Mouse (Mus musculus) thymus, postnatal 36 days (tissue): ENCODE data around the gene Muc13.

Source experiments
- DNase-seq, 2 experiments: peaks; one replicate each; pipeline ENCODE4 v3.0.0; 2022; ENCODE audit warnings: mixed read lengths in 2 of 2

The Muc13 gene

DNA sequence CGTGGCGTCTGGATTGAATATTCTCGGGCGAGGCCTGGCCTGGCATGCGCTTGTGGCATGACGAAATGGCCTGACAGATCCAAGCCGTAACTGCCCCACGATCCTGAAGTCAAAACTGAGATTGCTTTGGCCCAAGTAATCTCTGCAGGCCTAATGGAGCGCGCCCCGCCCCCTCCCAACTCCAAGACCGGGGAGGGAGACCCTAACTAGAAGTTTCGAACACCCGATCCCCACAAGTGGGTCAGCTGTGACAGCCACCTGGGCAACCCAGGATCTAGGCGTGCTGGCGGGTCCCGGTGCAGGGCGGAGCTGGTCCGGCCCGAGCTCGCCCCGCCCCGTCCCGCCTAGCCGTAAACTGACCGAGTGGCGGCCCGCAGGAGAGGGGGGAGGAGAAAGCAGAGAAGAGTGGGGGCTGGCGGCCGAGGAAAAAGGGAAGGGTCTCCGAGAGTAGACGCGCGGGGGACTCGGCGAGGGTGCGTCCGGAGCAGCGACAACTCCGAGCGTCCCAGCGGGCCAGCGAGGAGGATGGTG lies 35.5 kb downstream of the Muc13 start, which contains the start of gene Itgb5:
TSS of gene Itgb5 (plus strand) at position 365 of the 531 bp plus-strand sequence.
- DNase-seq, result peak; percentile 8 to 27

DNA sequence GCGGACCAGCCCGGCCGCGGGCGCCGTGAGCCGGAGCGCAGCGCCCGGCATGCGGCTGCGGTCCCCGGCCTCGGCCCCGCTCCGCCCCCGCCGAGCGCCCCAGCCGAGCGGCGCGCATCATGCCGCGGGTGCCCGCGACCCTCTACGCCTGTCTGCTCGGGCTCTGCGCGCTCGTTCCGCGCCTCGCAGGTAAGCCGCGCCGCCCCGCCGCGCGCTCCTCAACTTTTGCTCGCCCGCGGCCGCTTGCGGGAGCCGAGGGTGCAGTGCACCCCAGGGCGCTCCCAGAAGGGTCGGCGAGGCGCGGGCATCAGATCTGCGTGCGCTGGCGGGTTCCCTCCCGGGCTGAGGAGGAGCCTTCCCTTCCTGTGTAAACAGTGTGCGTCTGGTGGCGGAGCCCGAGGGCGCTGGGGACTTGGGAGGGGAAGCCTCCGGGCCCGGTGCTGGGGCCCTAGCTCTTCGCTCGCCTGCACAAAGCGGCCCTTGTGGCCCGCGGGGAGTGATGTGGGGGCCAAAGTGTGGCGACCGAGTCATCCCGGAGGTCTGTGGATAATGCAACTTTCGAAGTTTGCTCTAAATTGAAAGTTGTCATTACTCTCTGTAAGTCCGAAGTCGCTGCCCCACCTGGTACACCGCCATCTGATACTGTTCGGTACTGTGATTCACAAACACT lies 36.1 kb downstream of the Muc13 start:
- peak; percentile 44 to 50 for DNase-seq

DNA sequence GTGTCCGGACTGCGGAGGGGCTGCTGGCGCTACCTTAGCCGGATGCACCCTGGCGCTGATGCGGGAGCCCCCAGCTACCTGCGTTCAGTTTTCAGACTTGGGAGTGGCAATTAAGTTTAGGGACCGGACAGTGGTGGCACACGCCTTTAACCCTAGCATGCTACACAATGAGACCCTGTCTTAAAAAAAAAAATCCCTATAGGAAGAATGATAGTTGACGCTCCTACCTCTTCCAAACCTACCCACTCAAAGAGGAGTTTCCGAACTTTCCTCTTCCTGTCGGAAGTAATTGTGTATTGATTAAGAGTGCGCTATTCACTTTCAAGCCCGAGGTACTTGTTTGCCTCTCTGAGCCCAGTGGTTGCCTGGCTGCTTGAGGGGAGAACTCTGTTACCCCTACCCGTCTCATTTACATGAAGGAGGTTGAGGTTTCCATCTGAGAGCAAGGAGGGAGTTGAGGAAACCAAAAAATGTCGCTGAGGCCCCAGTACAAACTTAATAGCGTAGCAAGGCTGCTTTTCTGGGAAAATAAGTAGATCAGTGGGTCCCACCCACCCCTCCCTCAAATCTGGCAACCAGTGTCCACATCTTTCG lies 36.8 kb downstream of the Muc13 start:
- DNase-seq, result no peak

DNA sequence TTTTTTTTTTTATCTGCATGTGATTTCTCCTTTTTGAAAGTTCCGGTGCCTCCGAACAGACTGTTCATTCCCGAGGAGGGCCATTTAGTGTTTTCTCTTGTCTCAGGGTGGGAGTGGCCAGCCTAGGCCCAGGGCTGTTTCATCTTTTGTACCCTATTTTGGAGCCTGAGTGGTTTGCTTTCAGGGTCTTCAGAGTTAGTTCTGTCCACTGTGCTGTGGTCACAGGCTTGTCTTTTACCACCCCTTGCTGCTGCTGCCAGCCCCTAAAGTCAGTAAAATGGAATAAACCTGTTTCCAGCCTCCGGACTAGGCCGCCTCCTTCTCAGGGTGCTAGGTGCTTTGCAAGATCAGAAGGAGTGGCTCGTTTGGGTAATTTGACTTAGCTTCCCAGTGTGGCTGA lies 38.2 kb downstream of the Muc13 start:
- DNase-seq, result no peak

DNA sequence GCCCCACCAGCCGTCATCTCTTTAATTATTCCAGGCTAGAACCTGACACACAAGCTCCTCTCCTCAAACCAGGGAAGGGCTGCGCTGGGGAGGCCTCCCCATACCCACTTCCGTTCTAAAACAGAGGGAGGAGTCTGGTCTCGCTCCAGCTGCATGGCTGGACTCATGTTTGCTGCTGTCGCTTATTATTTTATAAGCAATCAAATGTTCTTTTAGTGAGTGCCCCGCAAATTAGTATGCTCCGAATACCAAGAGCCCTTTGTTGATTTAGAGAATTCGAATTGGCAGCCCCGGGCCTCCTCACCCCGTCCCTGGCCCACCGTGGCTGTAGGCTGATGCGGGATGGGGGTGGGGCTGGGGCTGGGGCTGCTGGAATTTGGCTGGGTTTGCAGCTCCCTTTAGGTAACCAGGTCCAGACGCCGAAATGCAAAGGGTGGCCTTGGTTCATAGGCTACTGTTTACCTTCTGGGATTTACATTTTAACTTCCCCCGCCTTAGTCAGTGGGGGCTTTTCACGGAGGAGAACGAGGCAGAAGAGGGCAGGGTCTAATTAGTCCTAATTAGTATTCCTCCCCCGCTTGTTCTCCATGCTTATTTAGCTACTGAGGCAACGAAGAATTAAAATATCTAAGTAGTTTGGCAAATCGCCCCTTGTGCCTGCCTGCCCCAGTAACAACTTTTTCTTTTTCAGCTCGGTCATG lies 39.0 kb downstream of the Muc13 start:
- peak; percentile 27 to 31 for DNase-seq

DNA sequence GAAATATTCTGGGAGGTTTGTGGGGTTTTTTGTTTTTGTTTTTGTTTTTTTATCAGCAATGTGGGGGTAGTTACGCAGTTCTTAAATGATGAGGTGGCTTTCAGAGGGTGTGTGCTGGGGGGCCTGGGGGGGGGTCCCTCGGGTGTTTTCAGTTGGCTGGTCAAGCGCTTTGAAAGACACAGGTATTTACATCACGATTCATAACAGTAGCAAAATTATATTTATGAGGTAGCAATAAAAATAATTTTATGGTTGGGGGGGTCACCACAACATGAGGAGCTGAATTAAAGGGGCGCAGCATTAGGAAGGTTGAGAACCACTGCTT lies 39.6 kb downstream of the Muc13 start:
- DNase-seq, result no peak

DNA sequence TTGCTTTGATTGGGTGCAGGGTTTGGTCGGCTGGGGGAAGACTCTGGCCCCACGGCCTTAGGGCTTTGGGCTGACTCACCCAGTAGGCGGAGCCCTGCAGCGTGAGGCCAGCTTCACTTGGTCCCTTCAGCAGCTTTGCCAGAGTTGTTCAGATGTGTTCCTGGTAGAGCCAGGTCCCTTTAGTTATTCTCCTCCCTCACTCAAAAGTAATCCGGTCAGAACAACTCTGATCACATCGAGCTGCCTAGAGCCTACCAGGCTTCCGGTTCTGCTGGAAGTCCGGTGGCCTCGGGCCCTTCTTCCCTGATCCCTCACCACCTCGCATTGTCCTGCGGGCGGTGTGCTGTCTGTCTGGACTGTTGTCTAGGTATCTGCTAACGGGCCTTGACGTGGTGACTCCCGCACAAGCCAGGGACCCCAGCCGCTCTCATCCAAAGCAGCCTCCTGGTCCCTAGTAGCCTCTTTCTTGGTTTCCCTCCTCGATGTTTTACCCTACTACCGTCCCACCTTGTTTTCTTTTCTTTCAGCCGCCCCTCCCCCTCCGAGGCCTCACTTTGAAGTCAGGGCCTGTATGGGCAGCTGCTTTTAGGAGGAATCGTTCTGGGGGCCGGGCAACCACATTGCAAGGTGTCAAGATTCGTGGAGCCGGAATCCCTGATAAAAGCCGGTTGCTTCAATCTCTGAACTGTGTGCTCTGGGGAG lies 40.1 kb downstream of the Muc13 start:
- DNase-seq, result no peak

DNA sequence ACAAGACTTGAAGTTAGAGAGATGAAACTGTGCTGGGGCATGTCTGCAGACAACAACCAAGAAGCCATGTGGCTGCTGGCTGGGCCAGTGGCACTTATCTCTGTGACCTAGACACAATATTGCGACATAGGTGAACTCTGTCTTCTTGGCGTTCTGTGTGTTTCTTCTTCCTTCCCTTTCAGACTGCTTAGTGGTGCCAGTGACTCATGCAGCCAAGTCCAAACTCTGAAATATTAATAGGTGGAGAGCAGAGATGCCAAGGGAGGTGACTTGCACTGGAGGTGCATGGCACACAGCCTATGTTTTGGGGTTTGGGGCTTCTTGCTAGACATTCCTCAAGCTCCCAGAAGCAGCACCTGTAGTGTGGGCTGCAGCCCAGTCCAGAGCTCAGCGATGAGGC lies 42.8 kb downstream of the Muc13 start:
- DNase-seq, result no peak

DNA sequence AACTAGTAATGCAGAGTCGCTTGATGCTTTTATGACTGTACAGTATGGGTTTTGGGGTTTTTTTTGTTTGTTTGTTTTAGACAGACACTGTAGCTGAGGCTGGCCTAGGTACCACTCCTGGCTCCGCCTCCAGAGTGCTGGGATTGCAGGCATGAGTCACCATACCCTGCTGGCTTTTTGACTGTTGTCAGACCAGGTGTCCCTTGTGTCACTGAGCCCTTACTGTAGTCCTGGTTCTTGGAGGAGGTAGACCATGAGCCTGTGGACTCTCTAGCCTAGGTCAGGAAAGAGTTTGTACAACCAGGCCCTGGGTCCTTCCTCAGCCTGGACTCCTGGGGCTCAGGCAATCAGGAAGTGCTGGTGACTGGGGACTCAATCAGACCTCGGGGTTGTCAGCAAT lies 43.4 kb downstream of the Muc13 start:
- DNase-seq, result no peak

DNA sequence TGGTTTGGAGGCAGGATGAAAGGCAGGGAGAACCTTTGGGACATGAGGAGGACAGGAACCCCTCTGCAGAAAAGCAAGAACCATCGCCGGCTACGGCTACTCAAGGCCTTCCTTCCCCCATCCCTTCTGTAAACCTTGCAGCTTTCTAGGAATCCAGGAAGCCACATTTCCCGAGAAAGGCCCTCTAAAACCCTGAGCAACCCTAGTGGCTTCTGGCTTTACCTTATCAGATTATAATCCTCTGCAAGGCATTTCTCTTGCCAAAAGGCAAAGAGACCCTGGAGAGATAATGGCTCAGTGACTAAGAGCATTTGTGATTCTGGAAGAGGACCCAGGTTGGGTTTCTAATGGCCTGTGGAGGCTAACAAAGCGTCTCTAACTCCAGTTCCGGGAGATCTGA lies 46.8 kb downstream of the Muc13 start:
- no peak for DNase-seq

DNA sequence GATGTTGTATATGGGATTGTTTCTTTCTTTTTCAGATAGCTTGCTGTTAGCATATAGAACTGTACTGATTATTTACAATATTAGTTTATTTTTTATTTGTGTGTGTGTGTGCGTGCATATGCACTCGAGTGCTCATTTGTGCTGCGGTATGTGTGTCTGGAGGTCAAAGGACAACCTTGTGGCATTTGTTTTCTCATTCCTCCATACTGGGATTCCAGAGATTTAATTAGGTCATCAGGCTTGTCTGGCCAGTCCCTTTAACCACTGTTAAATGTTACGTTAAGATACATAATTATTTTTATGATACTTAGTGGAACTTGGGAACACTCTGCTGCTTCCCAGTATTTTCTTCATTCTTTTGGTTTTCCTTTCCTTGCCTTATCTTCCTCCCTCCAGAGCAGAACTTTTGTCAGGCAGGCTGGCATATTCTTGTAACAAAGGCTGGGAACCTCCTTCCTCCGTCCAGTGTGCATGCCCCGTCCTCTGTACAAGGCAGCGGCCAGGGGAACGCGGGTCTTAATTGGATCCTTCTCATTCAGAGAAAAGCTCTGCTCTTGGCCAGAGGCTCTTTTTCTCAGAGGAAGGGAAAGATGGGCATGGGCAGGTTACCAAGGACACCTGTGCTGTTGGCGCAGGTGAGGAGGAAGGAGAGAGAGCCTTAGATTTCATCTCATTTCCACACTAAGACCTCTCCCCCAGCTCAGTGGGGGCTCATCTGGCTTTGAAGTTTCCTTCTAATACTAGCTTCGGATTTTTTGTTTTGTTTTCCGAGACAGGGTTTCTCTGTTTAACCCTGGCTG lies 48.4 kb downstream of the Muc13 start:
- DNase-seq, result no peak

DNA sequence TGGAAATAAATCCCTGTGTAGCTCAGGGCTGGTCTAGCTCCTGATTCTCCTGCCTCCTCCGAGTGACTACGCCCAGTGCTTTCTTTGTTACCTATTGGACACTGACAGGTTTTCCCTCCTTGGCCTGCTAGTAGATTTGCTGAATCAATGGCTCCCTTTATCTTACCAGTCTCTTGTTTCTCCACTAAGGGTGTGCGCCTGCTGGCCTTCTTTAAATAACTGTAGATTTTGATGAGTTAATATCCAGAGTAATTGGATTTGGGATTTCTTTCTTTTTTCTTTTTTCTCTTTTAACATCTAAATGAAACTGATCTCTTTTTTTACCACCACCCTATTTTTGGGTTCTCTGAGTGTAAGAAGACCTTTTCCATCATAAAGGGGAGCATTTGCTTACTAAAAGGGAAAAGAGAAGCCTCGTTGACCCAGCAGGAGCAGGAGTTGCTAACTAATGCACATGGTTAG lies 50.3 kb downstream of the Muc13 start:
- DNase-seq, result no peak

DNA sequence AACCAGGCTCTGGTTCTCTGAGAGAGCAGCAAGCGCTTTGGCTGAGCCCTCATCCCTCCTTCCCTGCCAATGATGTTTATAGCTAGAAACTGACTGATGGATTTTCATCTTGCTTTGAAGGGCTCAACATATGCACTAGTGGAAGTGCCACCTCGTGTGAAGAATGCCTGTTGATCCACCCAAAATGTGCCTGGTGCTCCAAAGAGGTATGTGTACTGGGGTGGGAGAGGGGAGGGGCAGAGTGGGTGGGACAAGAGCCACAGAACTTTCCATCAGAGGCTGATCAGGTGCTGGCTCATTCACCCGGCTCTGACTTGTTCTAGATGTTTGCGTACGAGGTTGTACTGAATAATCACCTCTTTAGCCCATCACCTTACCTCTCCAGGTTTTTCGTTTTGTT lies 51.0 kb downstream of the Muc13 start:
- no peak for DNase-seq

DNA sequence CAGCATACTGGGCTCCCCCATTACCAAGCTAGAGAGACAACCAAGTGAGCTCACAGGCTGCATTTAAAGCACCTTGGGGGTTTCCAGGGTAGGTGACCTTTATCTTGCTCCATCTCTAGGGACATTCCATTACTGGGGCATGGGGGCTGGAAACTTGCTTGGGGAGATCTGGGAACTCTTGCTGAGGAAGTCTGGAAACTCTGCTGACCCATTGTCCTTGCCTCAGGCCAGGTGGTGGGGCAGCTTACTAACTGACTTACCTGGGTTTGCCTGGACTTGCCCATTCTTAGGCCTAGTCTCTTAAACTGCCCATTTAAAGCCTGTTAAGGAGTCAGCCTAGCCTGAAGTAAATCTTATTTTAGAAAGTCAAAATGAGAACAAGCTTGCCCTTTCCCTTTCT lies 59.4 kb downstream of the Muc13 start:
- DNase-seq, result no peak

DNA sequence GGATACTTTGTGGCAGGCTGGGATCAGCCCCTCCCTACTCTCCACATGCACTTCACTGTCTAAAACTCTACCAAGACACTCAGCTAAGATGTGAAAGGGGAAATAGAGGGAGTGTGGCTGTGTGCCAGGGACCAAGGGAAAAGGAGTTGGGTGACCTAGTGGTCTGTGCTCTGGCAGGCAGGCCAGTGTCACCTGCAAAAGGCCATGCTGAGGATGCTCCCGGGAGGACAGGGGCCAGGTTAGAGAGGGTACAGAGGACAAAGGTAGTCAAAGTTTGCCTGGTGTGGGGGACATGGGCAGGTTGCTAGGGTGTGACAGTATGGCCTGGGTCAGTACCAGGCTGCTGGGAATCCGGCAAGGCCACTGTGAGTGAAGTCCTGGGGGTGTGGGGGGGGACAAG lies 64.9 kb downstream of the Muc13 start:
- no peak for DNase-seq

DNA sequence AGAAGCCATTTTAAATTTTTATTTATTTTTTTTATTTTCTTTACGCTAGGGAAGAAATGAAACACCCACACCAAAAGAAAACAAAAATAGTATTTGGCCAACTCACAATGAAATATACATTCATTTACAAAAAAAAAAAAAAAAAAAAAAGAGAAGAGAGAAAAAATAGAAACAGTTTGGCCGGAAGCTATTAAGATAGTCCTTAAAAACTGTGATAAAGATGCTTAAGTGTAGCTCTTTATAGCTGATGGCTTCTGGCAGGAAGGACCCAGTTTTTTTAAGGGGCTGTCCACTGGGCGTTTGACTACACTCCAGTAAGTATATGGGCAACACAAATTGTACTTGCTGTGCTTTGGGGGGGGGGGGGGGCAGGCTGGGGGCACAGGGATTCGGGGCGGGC lies 65.5 kb downstream of the Muc13 start:
- DNase-seq, result no peak

DNA sequence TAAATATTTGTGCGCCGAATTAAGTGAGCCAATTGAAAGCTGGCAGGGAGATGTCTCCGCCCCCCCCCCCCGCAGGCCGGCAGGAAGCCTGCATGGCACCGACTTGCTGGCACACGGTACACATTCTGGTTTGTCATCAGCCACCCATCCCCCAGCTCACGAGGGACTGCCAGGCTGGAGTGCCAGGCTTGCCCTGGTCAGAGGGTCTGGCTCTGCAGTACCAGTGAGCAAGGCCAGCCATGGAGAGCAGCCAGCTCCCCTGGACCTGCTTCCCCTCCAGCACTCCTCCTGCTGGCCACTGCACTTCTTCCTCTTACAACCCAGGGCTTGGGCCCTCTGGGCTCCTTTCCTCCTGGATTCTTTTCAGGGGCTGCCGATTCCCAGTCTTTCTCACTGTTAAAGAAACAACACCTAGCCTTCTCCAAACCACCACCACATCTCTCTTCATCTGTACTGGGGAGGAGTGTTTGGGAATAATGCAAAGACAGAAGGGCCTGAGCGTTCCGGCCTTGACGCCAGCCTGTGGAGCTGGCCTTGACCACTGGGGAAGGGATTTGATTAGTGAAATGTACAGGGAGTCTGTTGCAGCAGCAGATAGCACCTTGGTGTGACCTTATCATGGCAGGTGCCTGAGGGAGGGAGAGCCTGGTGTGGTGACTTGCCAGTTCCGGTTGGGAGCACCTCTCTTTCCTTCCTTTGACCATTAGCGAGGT lies 66.3 kb downstream of the Muc13 start:
- peak in 1 of 2 experiments; percentile 22 for DNase-seq

DNA sequence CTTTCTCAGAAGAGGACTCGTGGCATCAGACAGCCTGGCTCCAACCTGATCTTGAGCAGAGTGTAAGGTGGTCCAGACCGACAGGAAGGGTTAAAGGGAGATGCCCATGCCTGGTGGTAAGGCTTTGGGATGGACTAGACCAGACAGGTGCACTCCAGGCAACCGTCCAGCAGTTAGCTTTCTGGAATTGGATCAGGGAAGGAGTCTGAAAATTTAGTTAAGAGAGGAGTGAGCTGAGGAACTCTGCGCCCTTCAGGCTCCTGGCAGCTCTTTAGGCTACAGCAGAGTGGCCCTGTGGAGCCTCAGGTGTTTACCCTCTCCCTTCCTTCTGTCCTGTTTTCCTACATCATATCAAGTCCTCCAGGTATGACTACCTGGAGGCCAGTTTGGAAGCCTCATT lies 68.6 kb downstream of the Muc13 start:
- no peak for DNase-seq

DNA sequence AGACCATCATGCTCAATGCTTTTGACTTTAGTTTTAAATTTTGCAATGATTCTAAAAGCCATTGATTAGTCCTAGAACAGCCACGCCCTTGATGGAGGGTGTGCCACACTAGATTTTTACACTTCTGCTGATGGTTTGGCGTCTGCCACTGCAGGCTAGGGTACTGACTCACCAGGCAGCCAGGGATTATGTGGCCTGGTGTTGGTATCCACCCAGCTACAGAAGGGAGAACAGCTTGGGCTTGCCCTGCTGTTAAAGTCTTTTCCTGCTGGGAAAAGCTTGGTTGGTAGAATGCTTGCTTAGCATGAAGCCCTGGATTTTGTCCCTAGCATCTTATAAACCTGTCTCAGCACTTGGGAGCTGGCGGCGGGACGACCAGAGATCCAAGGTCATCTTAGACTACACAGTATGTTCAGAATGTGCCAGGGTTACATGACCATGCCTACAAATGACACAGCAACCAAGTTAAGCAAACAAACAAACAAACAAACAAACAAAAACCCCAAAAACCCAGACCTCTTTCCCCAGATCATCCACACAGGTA lies 69.4 kb downstream of the Muc13 start:
- no peak for DNase-seq
